Mouse (Mus musculus) lung, postnatal 0 days (tissue): ENCODE results near the gene Cbfb. TPM values are rescaled to one million over a fixed set of nuclear protein-coding genes. Genes with fewer than 3 reads are reported as not detected.

Experiments used
- ATAC-seq: fragments of 200-750 bp; cut with Nextera tagmentation; 2 replicates; pipeline ENCODE4 v1.8.0; 2017; ENCODE audit warnings: moderate library complexity
- DNase-seq: peaks from one replicate; pipeline ENCODE4 v3.0.0-alpha.2; 2016; ENCODE audit warnings: low spot score
- H3K27ac ChIP-seq: fragments of 300-500 bp; sonication (generic); 2 replicates; pipeline ENCODE4 v1.5.1; 2014; ENCODE audit warnings: antibody characterized with exemption, mild to moderate bottlenecking, low read length, mixed read lengths
- H3K27me3 ChIP-seq: fragments of 300-500 bp; sonication (generic); replicated peaks from 2 replicates; pipeline ENCODE4 v1.6.1; 2014; ENCODE audit warnings: low read length, mixed read lengths; ENCODE audit not compliant: insufficient read depth
- H3K36me3 ChIP-seq: fragments of 300-500 bp; sonication (generic); 2 replicates; pipeline ENCODE4 v1.6.1; 2014; ENCODE audit warnings: low read length, mixed read lengths; ENCODE audit not compliant: insufficient read depth
- H3K4me1 ChIP-seq: fragments of 300-500 bp; sonication (generic); 2 replicates; pipeline ENCODE4 v1.6.1; 2014; ENCODE audit warnings: antibody characterized with exemption, low read depth, low read length, mixed read lengths; ENCODE audit not compliant: insufficient read depth
- H3K4me2 ChIP-seq: fragments of 300-500 bp; sonication (generic); replicated peaks from 2 replicates; pipeline ENCODE4 v1.6.1; 2014; ENCODE audit warnings: low read depth, mild to moderate bottlenecking, low read length, moderate library complexity, mixed read lengths
- H3K4me3 ChIP-seq: fragments of 300-500 bp; sonication (generic); 2 replicates; pipeline ENCODE4 v1.5.1; 2014; ENCODE audit warnings: low read depth, low read length
- H3K9ac ChIP-seq: fragments of 300-500 bp; sonication (generic); replicated peaks from 2 replicates; pipeline ENCODE4 v1.6.1; 2014; ENCODE audit warnings: low read depth, mild to moderate bottlenecking
- H3K9me3 ChIP-seq: fragments of 300-500 bp; sonication (generic); 2 replicates; pipeline ENCODE4 v1.6.1; 2016; ENCODE audit warnings: low read length, mixed read lengths
- CTCF ChIP-seq: IDR thresholded peaks from 2 replicates; pipeline ENCODE4 v1.5.1; 2016; ENCODE audit warnings: antibody characterized with exemption, mild to moderate bottlenecking
- EP300 ChIP-seq: IDR thresholded peaks from 2 replicates; pipeline ENCODE4 v1.6.1; 2016; ENCODE audit warnings: antibody characterized with exemption, mild to moderate bottlenecking, control low read depth
- WGBS: fragments of 180-500 bp; shearing (Covaris S2); extraction: QIAGEN DNeasy Blood & Tissue Kit; methylation state at CpG from one replicate; pipeline ENCODE4 v1.1.7; 2014; 5-methylcytosine and 5-hydroxymethylcytosine counted together
- polyA plus RNA-seq: library from polyadenylated mRNA; unstranded; fragments of >200 nt; fragmentation: Nextera tagmentation; extraction: Ambion mirVana; gene quantifications from 2 replicates; pipeline ENCODE4 v1.2.1, GENCODE M21; 2015

Cbfb gene
- polyA plus RNA-seq, 1 experiment from 2014 or later = 29.0 TPM

DNA sequence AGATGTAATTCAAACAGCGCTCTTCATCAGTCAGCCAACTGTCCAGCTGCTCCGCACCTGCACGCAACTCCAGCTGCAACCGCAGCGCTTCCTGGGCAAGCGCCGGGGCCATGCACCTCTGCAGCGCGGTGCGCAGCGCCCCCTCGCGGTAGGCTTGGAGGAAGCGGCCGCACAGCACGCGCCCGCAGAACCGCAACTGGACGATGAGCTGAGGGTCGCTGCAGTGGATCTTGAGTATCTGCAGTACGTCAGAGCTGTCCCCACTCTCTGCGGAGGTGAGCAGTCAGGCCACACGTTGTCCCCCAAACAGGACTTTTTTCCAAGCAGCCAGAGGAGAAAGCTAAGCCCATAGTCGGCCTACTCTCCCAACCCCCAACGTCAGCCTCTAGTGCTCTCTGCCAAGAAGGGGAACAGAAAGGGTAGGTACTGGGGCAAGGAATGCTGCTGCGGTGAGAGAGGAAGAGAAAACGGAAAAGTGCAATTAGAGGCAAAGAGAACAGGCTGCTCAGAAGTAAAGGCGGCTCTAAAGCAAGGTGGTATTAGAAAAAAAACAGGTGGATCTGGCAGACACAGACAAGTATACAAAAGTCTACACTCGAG lies 89.3 kb downstream of the Cbfb start:
- Histone ChIP-seq H3K4me1 (peaks cover 23% of the 10 kb centered on the region), H3K27me3 (0 out of 2 replicates have a peak, but pooled peaks cover 6% of the 10 kb centered on the region), H3K9me3 (no peaks in the 10 kb centered on the region), H3K9ac (0 out of 2 replicates have a peak overlapping the region, but pooled peaks have one; percentile 3), H3K4me3 (peak overlapping the region; percentile 30), H3K36me3 (no peaks in the 10 kb centered on the region), H3K27ac (no peak overlapping the region), H3K4me2 (peak overlapping the region; percentile 67)
- TF ChIP-seq CTCF (peak; percentile 100), EP300 (no peak)
- WGBS = 6% methylated on average over 30 of the region's 30 CpGs
- ATAC-seq = peak; percentile 43
- peak; percentile 73 for DNase-seq

DNA sequence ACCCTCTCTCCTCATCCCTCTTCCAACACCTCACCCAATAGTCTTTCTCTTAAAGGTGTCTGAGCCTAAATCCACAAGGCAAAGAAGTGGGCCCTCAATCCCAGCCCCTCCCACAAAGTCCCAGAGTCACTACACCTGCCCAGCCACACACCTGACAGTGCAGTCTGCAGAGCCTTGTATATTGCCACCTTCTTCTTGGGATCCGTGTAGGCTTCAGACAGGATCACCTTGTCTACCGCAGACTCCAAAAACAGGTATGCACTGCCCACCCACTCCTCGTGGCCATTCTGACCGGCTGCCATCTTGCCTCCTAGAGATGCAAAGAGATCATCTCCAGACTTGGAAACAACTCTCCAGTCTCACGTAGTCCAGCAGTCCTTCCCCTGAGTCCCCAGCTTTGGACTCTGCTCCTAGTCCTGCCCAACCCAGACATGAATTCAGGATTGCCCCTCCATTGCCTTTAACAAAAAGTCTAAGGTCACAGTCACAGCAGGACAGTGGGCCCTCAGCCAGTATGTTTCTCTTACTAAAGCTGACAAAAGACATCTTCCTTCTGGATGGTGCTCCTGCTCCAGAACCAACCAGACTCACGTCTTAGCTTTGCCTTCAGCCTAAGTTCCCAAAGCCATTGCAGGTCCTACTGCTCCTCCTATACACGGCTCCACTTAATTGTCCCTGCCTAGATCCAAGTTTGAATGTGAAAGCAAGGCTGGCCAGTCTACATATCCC lies 90.1 kb downstream of the Cbfb start:
- Histone ChIP-seq H3K4me1 (peaks cover 26% of the 10 kb centered on the region), H3K9ac (no peak overlapping the region), H3K9me3 (no peaks in the 10 kb centered on the region), H3K4me2 (no peak overlapping the region), H3K27ac (no peak overlapping the region), H3K36me3 (no peaks in the 10 kb centered on the region), H3K4me3 (no peak overlapping the region), H3K27me3 (0 out of 2 replicates have a peak, but pooled peaks cover 6% of the 10 kb centered on the region)
- ATAC-seq (peak; percentile 18), DNase-seq (peak; percentile 61)
- WGBS = 67% methylated on average over 7 of the region's 7 CpGs
- TF ChIP-seq EP300 (no peak), CTCF (no peak)

DNA sequence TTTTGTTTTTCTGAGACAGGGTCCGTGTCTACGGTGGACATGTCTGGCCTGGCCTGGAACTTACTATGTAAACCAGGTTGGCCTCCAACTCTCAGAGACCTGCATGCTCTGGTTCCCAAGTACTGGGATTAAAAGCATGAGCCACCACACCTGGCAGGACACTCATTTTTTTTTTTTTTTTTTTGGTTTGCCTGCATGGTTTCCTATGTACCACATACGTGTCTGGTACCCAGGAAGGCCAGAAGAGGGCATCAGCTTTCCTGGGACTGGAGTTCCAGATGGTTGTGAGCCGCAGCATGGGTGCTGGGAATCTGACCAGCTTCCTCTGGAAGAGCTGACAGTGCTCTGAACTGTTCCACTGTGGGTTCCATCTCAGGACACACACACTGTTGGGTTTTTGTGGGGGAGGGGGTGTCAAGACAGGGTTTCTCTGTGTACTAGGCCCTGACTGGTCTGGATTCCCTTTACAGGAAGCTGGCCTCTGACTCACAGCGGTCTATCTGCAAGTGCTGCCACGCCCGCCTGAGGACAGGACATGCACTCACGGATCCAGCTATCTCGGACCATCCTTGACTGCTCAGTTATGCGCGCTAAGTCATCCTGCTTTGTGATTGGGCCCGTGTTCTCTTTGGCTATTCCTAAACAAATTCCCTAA lies 91.0 kb downstream of the Cbfb start:
- H3K27ac ChIP-seq = no peak overlapping the region
- DNase-seq (no peak), ATAC-seq (no peak)
- TF ChIP-seq CTCF (0 out of 2 replicates have a peak, but pooled peaks have one; percentile 10), EP300 (no peak)
- H3K4me2 ChIP-seq = no peak overlapping the region
- H3K4me3 ChIP-seq = no peak overlapping the region
- 86% methylated on average over 12 of the region's 12 CpGs for WGBS
- peaks cover 23% of the 10 kb centered on the region for H3K4me1 ChIP-seq
- no peaks in the 10 kb centered on the region for H3K9me3 ChIP-seq
- peaks cover 6% of the 10 kb centered on the region; the same call in 1 of the 2 replicates for H3K27me3 ChIP-seq
- no peak overlapping the region for H3K9ac ChIP-seq
- H3K36me3 ChIP-seq = no peaks in the 10 kb centered on the region

DNA sequence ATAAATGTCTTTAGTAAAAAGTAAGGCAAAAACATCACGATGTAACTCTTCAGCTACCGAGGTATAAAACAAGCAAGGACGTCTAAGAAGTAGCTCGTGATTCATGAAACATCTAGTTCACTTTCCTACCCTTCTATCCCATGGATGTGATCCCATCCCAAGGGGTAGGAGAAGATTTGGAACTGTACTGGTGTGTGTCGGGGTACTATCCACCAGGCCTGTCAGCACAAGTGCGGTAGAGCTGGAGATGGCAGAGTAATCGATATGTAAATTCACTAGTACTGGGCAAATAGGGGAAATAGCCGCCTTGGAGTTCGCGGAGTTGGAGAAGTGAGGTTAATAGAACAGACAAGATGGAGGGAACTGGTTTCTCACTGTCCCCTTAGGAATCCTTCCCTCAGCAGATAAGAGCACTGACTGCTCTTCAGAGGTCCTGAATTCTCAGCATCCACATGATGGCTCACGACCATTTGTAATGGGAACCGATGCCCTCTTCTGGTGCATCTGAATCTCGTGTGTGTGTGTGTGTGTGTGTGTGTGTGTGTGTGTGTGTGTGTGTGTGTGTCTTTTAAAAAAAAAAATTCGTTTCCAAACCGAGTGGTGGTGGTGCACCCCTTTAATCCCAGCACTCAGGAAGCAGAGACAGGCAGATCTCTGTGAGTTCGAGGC lies 92.9 kb downstream of the Cbfb start:
- H3K4me1 ChIP-seq = peaks cover 25% of the 10 kb centered on the region
- no peak for DNase-seq
- no peak overlapping the region for H3K9ac ChIP-seq
- H3K27ac ChIP-seq = no peak overlapping the region
- 44% methylated on average over 15 of the region's 16 CpGs for WGBS
- no peak for ATAC-seq
- H3K27me3 ChIP-seq = peaks cover 21% of the 10 kb centered on the region; the same call in 1 of the 2 replicates
- H3K4me2 ChIP-seq = peak overlapping the region; percentile 90
- peak overlapping the region; percentile 63; the same call in 1 of the 2 replicates for H3K4me3 ChIP-seq
- TF ChIP-seq CTCF = peak; percentile 28; the same call in 1 of the 2 replicates
- TF ChIP-seq EP300 = no peak
- H3K9me3 ChIP-seq = no peaks in the 10 kb centered on the region
- H3K36me3 ChIP-seq = no peaks in the 10 kb centered on the region

- Histone ChIP-seq H3K4me3 (peak within 1 kb of the TSS; percentile 63), H3K4me2 (peak within 1 kb of the TSS; percentile 90), H3K27ac (peak within 1 kb of the TSS; percentile 26; the same call in 1 of the 2 replicates), H3K4me1 (peaks cover 27% of the 10 kb centered on the region), H3K36me3 (no peaks in the 10 kb centered on the region), H3K9ac (peak within 1 kb of the TSS; percentile 55), H3K9me3 (no peaks in the 10 kb centered on the region), H3K27me3 (peaks cover 19% of the 10 kb centered on the region; the same call in 1 of the 2 replicates)
- WGBS = 1% methylated on average over 53 of the region's 54 CpGs
- ATAC-seq = peak; percentile 66
- TF ChIP-seq CTCF = no peak; the same call in 1 of the 2 replicates
- TF ChIP-seq EP300 = no peak
- DNase-seq = peak; percentile 86
These were observed 93.8 kb downstream of the Cbfb start, which contains the start of the genes Tradd and Fbxl8 for GRCm38 (mm10) chr8:105264024-105264982. Gene Tradd (minus strand): TSS chr8:105264609. Gene Fbxl8 (plus strand): TSS chr8:105264648.
